Mouse (Mus musculus): ENCODE data around the gene Kif22. TPM values are rescaled to one million over a fixed set of nuclear protein-coding genes. Genes with fewer than 3 reads are reported as not detected.

Gene Kif22
- total and polyA plus RNA-seq, 2 experiments from 2014 or later, result 6.5 to 16.6 TPM

DNA sequence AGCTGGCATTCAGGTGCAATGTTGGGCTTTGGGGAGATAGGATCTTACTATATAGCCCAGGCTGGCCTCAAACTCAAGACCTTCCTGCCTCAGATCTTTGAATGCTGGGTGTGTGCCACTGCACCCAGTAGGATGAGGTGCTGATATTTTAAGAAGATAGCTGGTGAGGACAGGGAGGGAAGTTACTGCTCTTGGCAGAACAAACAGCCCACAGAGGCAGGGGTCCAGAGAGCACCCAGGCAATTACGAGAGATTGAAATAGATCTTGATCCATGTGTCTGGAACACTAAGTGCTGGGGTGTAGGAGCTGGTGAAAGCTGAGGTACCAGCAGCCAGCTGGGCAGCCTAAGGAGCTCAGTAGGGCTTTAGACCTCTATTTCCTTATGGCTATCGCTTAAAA is 60.7 kb downstream of the Kif22 start:
- Histone ChIP-seq H3K9ac (no peak overlapping the region), H3K4me1 (ENCODE audit: insufficient read depth) (0 out of 2 replicates have a peak, but pooled peaks cover 7% of the 10 kb centered on the region), H3K27me3 (ENCODE audit: insufficient read depth, low read length) (no peaks in the 10 kb centered on the region), H3K36me3 (ENCODE audit: insufficient read depth) (peaks cover 36% of the 10 kb centered on the region), H3K4me3 (ENCODE audit: low read depth, low read length) (no peak overlapping the region), H3K27ac (ENCODE audit: low read depth, low read length) (no peak overlapping the region), H3K9me3 (ENCODE audit: low read length) (no peaks in the 10 kb centered on the region), H3K4me2 (ENCODE audit: low read depth) (no peak overlapping the region)
- DNase-seq (no peak), ATAC-seq (no peak)
- no peak for TF ChIP-seq CTCF (IDR thresholded peaks at IDR 0.05; ENCODE audit: low read depth)
- WGBS, result 93% methylated on average over 2 of the region's 2 CpGs

DNA sequence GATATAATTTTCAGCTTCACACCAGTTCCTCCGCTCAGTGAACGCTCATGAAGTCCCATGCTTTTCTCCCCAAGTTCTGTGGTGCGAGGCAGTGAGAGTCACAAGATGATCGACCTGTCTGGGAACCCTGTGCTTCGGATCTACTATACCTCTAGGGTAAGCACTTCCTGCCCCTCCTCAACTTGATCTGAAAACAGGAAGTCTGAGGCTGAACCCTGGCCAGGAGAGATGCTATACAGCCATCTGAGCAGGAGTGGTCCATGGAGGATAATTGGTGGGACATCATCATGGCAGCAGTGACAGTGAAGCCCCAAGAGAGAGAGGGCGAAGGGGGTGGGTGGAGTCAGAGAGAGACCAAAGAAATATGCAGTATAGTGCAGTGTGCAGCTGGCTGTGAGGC is 63.4 kb downstream of the Kif22 start:
- WGBS, result 98% methylated on average over 6 of the region's 6 CpGs
- H3K4me3 ChIP-seq (ENCODE audit: low read depth, low read length), result no peak overlapping the region
- 0 out of 2 replicates have a peak, but pooled peaks cover 4% of the 10 kb centered on the region for H3K4me1 ChIP-seq (ENCODE audit: insufficient read depth)
- H3K4me2 ChIP-seq (ENCODE audit: low read depth), result no peak overlapping the region
- DNase-seq (no peak), ATAC-seq (no peak)
- H3K9me3 ChIP-seq (ENCODE audit: low read length), result no peaks in the 10 kb centered on the region
- H3K36me3 ChIP-seq (ENCODE audit: insufficient read depth), result peaks cover 36% of the 10 kb centered on the region
- H3K27me3 ChIP-seq (ENCODE audit: insufficient read depth, low read length), result no peaks in the 10 kb centered on the region
- no peak overlapping the region for H3K27ac ChIP-seq (ENCODE audit: low read depth, low read length)
- no peak for TF ChIP-seq CTCF (IDR thresholded peaks at IDR 0.05; ENCODE audit: low read depth)
- no peak overlapping the region for H3K9ac ChIP-seq

Small RNAs within 50 kb of the gene (microRNA-seq; reads per million reads assigned to microRNA genes)
- gene Gm44343, result 0 reads per million in 2 experiments

Other genes starting within 250 kb of the Kif22 start
Only the 30 nearest of the 31 such genes appear.
- gene Fam57b, start 244.8 kb downstream of the Kif22 start, total RNA-seq (2014; rRNA removed), result 33.2 and 34.4 TPM in 2 replicates
- 39.0 and 42.6 TPM in 2 replicates for gene Fam57b, start 244.8 kb downstream of the Kif22 start, polyA plus RNA-seq (2015; fragmentation: Nextera tagmentation; extraction: Ambion mirVana)
- not detected in 2 replicates for gene 4930451I11Rik, start 210.8 kb downstream of the Kif22 start, total RNA-seq (2014; rRNA removed)
- gene 4930451I11Rik, start 210.8 kb downstream of the Kif22 start, polyA plus RNA-seq (2015; fragmentation: Nextera tagmentation; extraction: Ambion mirVana), result 0.62 TPM in 1 of 2 replicates, not detected in the other
- 35.7 and 148 TPM in 2 replicates for gene Doc2a, start 195.1 kb downstream of the Kif22 start, total RNA-seq (2014; rRNA removed)
- gene Doc2a, start 195.1 kb downstream of the Kif22 start, polyA plus RNA-seq (2015; fragmentation: Nextera tagmentation; extraction: Ambion mirVana), result 31.5 and 32.5 TPM in 2 replicates
- gene Hirip3, start 180.5 kb downstream of the Kif22 start, total RNA-seq (2014; rRNA removed), result 11.7 and 21.3 TPM in 2 replicates
- 9.9 and 19.5 TPM in 2 replicates for gene Hirip3, start 180.5 kb downstream of the Kif22 start, polyA plus RNA-seq (2015; fragmentation: Nextera tagmentation; extraction: Ambion mirVana)
- 62.8 and 69.9 TPM in 2 replicates for gene Ino80e, start 180.1 kb downstream of the Kif22 start, total RNA-seq (2014; rRNA removed)
- gene Ino80e, start 180.1 kb downstream of the Kif22 start, polyA plus RNA-seq (2015; fragmentation: Nextera tagmentation; extraction: Ambion mirVana), result 102 and 107 TPM in 2 replicates
- gene Taok2, start 157.8 kb downstream of the Kif22 start, total RNA-seq (2014; rRNA removed), result 100 and 110 TPM in 2 replicates
- gene Taok2, start 157.8 kb downstream of the Kif22 start, polyA plus RNA-seq (2015; fragmentation: Nextera tagmentation; extraction: Ambion mirVana), result 30.5 and 42.6 TPM in 2 replicates
- gene Tmem219, start 119.6 kb downstream of the Kif22 start, total RNA-seq (2014; rRNA removed), result 22.8 and 23.8 TPM in 2 replicates
- gene Tmem219, start 119.6 kb downstream of the Kif22 start, polyA plus RNA-seq (2015; fragmentation: Nextera tagmentation; extraction: Ambion mirVana), result 44.7 and 45.4 TPM in 2 replicates
- gene Kctd13, start 113.6 kb downstream of the Kif22 start, total RNA-seq (2014; rRNA removed), result 140 and 142 TPM in 2 replicates
- 218 and 222 TPM in 2 replicates for gene Kctd13, start 113.6 kb downstream of the Kif22 start, polyA plus RNA-seq (2015; fragmentation: Nextera tagmentation; extraction: Ambion mirVana)
- 14.3 and 37.2 TPM in 2 replicates for gene Asphd1, start 92.9 kb downstream of the Kif22 start, total RNA-seq (2014; rRNA removed)
- 10.3 and 13.6 TPM in 2 replicates for gene Asphd1, start 92.9 kb downstream of the Kif22 start, polyA plus RNA-seq (2015; fragmentation: Nextera tagmentation; extraction: Ambion mirVana)
- 104 and 160 TPM in 2 replicates for gene Sez6l2, start 91.9 kb downstream of the Kif22 start, total RNA-seq (2014; rRNA removed)
- gene Sez6l2, start 91.9 kb downstream of the Kif22 start, polyA plus RNA-seq (2015; fragmentation: Nextera tagmentation; extraction: Ambion mirVana), result 38.3 and 45.3 TPM in 2 replicates
- 120 and 158 TPM in 2 replicates for gene Cdipt, start 66.6 kb downstream of the Kif22 start, total RNA-seq (2014; rRNA removed)
- gene Cdipt, start 66.6 kb downstream of the Kif22 start, polyA plus RNA-seq (2015; fragmentation: Nextera tagmentation; extraction: Ambion mirVana), result 134 and 137 TPM in 2 replicates
- not detected in 2 replicates for gene Cdiptos, start 66.4 kb downstream of the Kif22 start, total RNA-seq (2014; rRNA removed)
- 0.53 and 0.62 TPM in 2 replicates for gene Cdiptos, start 66.4 kb downstream of the Kif22 start, polyA plus RNA-seq (2015; fragmentation: Nextera tagmentation; extraction: Ambion mirVana)
- 4.8 and 6.9 TPM in 2 replicates for gene Mvp, start 27.9 kb downstream of the Kif22 start, total RNA-seq (2014; rRNA removed)
- gene Mvp, start 27.9 kb downstream of the Kif22 start, polyA plus RNA-seq (2015; fragmentation: Nextera tagmentation; extraction: Ambion mirVana), result 3.3 and 3.4 TPM in 2 replicates
- gene Pagr1b, start 26.0 kb downstream of the Kif22 start, total RNA-seq (2014; rRNA removed), result 3.8 TPM in 1 of 2 replicates, not detected in the other
- gene Pagr1b, start 26.0 kb downstream of the Kif22 start, polyA plus RNA-seq (2015; fragmentation: Nextera tagmentation; extraction: Ambion mirVana), result 1.0 TPM in 1 of 2 replicates, not detected in the other
- 19.2 and 21.9 TPM in 2 replicates for gene Pagr1a, start 25.1 kb downstream of the Kif22 start, total RNA-seq (2014; rRNA removed)
- gene Pagr1a, start 25.1 kb downstream of the Kif22 start, polyA plus RNA-seq (2015; fragmentation: Nextera tagmentation; extraction: Ambion mirVana), result 18.1 and 31.6 TPM in 2 replicates
- gene Gm42742, start 21.4 kb downstream of the Kif22 start, total RNA-seq (2014; rRNA removed), result 49.1 and 53.6 TPM in 2 replicates
- gene Gm42742, start 21.4 kb downstream of the Kif22 start, polyA plus RNA-seq (2015; fragmentation: Nextera tagmentation; extraction: Ambion mirVana), result 36.7 and 42.2 TPM in 2 replicates
- gene Prrt2, start 21.3 kb downstream of the Kif22 start, total RNA-seq (2014; rRNA removed), result 68.2 and 77.8 TPM in 2 replicates
- gene Prrt2, start 21.3 kb downstream of the Kif22 start, polyA plus RNA-seq (2015; fragmentation: Nextera tagmentation; extraction: Ambion mirVana), result 84.1 and 84.3 TPM in 2 replicates
- 176 and 200 TPM in 2 replicates for gene Maz, start 15.4 kb downstream of the Kif22 start, total RNA-seq (2014; rRNA removed)
- 69.5 and 73.9 TPM in 2 replicates for gene Maz, start 15.4 kb downstream of the Kif22 start, polyA plus RNA-seq (2015; fragmentation: Nextera tagmentation; extraction: Ambion mirVana)
- not detected in 2 replicates for gene Zg16, start 44.9 kb upstream of the Kif22 start, total RNA-seq (2014; rRNA removed)
- not detected in 2 replicates for gene Zg16, start 44.9 kb upstream of the Kif22 start, polyA plus RNA-seq (2015; fragmentation: Nextera tagmentation; extraction: Ambion mirVana)
- gene AI467606, start 48.9 kb upstream of the Kif22 start, total RNA-seq (2014; rRNA removed), result 1.4 and 1.5 TPM in 2 replicates
- 1.1 and 1.3 TPM in 2 replicates for gene AI467606, start 48.9 kb upstream of the Kif22 start, polyA plus RNA-seq (2015; fragmentation: Nextera tagmentation; extraction: Ambion mirVana)
- 0.54 and 0.90 TPM in 2 replicates for gene Qprt, start 79.8 kb upstream of the Kif22 start, total RNA-seq (2014; rRNA removed)
- 0.84 and 1.2 TPM in 2 replicates for gene Qprt, start 79.8 kb upstream of the Kif22 start, polyA plus RNA-seq (2015; fragmentation: Nextera tagmentation; extraction: Ambion mirVana)
- gene Spn, start 95.4 kb upstream of the Kif22 start, total RNA-seq (2014; rRNA removed), result 0.14 and 0.15 TPM in 2 replicates
- gene Spn, start 95.4 kb upstream of the Kif22 start, polyA plus RNA-seq (2015; fragmentation: Nextera tagmentation; extraction: Ambion mirVana), result 0.10 TPM in 1 of 2 replicates, not detected in the other
- 89.9 and 131 TPM in 2 replicates for gene Cd2bp2, start 153.6 kb upstream of the Kif22 start, total RNA-seq (2014; rRNA removed)
- gene Cd2bp2, start 153.6 kb upstream of the Kif22 start, polyA plus RNA-seq (2015; fragmentation: Nextera tagmentation; extraction: Ambion mirVana), result 55.0 and 67.5 TPM in 2 replicates
- gene Tbc1d10b, start 166.0 kb upstream of the Kif22 start, total RNA-seq (2014; rRNA removed), result 63.8 and 68.7 TPM in 2 replicates
- gene Tbc1d10b, start 166.0 kb upstream of the Kif22 start, polyA plus RNA-seq (2015; fragmentation: Nextera tagmentation; extraction: Ambion mirVana), result 18.1 and 24.8 TPM in 2 replicates
- gene Mylpf, start 166.4 kb upstream of the Kif22 start, total RNA-seq (2014; rRNA removed), result 0.52 and 1.6 TPM in 2 replicates
- gene Mylpf, start 166.4 kb upstream of the Kif22 start, polyA plus RNA-seq (2015; fragmentation: Nextera tagmentation; extraction: Ambion mirVana), result 1.8 and 3.2 TPM in 2 replicates
- 34.3 and 46.6 TPM in 2 replicates for gene Zfp553, start 190.6 kb upstream of the Kif22 start, total RNA-seq (2014; rRNA removed)
- gene Zfp553, start 190.6 kb upstream of the Kif22 start, polyA plus RNA-seq (2015; fragmentation: Nextera tagmentation; extraction: Ambion mirVana), result 29.8 and 35.9 TPM in 2 replicates
- 6.5 and 8.0 TPM in 2 replicates for gene Sept1, start 190.7 kb upstream of the Kif22 start, total RNA-seq (2014; rRNA removed)
- gene Sept1, start 190.7 kb upstream of the Kif22 start, polyA plus RNA-seq (2015; fragmentation: Nextera tagmentation; extraction: Ambion mirVana), result 5.6 and 6.7 TPM in 2 replicates
- gene Zfp771, start 201.8 kb upstream of the Kif22 start, total RNA-seq (2014; rRNA removed), result 65.2 and 65.7 TPM in 2 replicates
- gene Zfp771, start 201.8 kb upstream of the Kif22 start, polyA plus RNA-seq (2015; fragmentation: Nextera tagmentation; extraction: Ambion mirVana), result 75.1 and 75.9 TPM in 2 replicates
- gene Dctpp1, start 218.2 kb upstream of the Kif22 start, total RNA-seq (2014; rRNA removed), result 90.8 and 122 TPM in 2 replicates
- 138 and 183 TPM in 2 replicates for gene Dctpp1, start 218.2 kb upstream of the Kif22 start, polyA plus RNA-seq (2015; fragmentation: Nextera tagmentation; extraction: Ambion mirVana)
- gene Sephs2, start 231.6 kb upstream of the Kif22 start, total RNA-seq (2014; rRNA removed), result 73.0 and 78.0 TPM in 2 replicates
- gene Sephs2, start 231.6 kb upstream of the Kif22 start, polyA plus RNA-seq (2015; fragmentation: Nextera tagmentation; extraction: Ambion mirVana), result 82.4 and 83.5 TPM in 2 replicates